Mouse (Mus musculus): ENCODE measurements at regions not wholly inside any gene's neighbourhood (a gene's known extent, or its start where the extent isn't known, plus 50 kb on each side); places are given as distances from the start of the nearest gene placed in this dataset.

DNA sequence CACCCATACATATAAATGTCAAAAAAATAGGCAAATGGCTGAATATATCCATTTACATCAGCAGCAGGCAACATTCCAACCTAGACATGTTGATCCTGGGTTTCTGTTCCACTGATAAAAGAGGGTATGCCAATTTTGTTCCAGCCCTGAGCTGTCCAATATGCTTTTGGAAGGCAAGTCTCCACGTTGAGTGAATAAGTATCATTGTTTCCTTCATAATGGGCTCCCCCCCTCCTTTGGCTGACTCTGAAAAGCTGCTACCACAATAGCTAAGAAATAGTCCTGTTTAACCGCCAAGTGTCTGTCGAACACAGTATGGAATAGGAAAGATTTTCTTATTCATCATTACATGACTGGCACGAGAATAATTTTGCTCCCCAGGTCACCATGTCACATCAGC is 672.5 kb upstream of the Zeb2 start:
- DNase-seq (ENCODE audit: low spot score in 2 of 2): no peak

DNA sequence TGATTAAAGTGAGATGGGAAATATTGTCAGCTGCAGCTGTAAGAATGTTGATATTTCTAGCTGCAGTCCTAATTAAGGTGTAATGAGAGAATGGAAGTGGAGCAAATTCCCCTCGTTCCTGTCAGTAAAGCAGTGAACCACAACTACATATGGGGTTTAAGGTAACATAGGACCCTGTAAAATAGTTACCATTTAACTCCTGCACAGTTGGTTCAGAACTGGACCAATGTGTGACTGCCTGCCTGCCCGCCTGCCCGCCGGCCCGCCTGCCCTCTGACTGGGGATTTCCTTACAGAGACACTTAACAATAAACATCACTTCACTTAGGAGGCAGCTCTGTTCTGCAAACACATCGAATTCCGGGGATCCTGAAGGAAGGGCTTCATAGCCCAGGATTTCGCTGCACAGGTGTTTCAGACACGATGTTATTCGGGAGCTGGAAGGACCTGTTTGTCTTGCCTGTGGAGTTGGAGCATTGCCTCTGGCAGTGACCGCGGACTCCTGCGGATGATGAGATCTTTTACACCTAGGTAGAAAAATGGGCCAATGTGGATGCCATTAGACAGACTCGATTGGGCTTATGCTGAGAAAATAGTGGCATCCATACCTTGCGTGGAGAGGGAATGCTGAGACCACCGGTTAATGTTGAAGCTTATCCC is 670.7 kb upstream of the Zeb2 start:
- intact Hi-C loops (cut with DNase I): no loop called here

More for the DNA sequence above, 672.5 kb upstream of the Zeb2 start:
- intact Hi-C loops (cut with DNase I): no loop called here

DNA sequence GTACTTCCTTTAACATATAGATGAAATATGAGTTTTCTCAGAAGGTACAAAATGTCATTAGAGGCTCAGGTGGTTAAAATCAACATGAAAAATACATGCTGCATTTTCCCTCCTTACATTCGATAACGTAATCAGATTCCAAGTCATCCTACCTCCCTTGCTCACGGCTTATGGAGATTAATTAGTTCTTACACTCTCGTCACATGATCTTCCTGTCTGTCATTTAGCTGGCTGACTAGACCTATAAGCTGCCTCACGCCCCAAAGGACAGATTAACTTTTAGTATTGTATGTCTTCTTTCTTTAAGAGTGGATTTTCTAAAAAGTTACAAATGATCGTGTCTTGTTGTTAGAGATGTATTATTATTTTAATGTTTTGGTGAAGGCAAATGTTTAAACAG is 669.6 kb upstream of the Zeb2 start:
- DNase-seq (ENCODE audit: low spot score in 2 of 2): no peak
- intact Hi-C loops (cut with DNase I): no loop called here

More for the DNA sequence above, 670.7 kb upstream of the Zeb2 start:
- no peak for DNase-seq (ENCODE audit: low spot score in 2 of 2)

DNA sequence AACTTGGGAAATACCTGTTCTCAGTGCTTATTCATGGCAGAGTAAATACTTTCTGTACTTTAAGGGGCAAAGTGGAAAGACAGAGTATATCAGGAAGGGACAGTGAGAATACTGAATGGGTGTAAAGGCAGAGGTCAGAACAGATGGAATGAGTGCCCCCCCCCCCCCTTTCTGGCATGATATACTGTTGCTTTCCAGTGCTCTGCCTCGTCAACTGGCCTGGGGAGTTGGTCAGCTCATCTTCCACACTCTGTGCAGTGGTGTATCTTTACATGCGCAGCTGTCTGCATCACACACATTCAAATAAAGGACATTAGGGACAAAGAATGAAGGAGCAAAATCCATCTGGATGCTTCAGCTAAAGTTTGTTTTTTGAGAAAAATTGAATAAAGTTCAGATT is 668.5 kb upstream of the Zeb2 start:
- DNase-seq (ENCODE audit: low spot score in 2 of 2): no peak
- intact Hi-C loops (cut with DNase I): no loop called here

DNA sequence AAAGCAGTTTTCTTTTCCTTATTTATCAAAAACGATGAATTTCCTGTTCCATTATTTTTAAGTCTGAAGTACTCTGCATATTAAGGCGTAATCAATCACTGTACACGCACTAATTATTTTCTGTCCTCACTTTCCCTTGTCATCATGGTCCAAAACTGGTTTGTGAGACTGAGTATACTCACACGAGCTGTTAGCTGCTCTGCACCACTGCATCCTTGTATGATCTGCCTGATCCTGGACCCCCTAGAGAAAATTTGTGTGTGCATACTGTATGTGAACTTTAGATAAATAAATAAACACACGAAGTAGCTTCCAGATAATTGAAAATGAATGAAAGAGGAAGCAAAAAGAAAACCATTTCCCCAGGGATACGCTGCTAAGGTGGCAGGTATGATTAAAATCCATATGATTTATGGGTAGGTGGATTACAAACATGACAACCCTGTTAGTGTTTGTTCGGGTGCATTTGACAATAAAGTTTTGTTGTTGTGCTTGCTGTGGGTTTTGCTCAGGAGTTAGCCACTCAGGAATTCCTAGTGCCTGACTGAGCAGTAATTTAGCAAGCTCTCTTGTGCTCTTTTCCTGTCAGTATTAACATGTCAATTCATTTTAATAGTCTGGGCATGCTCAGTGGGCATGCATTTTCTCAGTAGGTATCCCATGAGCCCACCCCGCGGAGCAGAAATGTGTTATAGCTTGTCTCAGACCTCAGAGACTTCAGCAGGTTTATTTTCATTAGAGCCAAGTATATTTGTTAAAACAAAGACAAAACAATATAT is 666.6 kb upstream of the Zeb2 start:
- intact Hi-C loops (cut with DNase I): no loop called here
- no peak for DNase-seq (ENCODE audit: low spot score in 2 of 2)

DNA sequence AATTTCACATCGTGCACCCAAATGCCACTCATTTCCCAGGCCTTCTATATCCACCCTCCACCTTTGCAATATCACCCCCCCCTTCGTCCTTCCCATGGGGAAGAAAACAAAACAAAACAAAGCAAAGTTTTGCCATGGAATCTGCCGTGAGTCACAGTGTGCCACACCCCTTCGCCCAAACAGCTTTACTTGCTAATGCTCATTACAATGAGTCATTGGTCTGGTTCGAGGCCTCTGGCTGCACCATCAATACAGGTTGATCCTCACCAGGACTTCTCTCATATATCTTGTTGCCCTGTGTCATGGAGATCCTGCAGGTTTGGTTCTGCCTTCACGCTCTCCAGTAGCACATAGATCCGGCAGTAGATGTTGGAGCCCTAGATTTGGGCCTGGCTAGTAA is 660.3 kb upstream of the Zeb2 start:
- intact Hi-C loops (cut with DNase I): no loop called here

DNA sequence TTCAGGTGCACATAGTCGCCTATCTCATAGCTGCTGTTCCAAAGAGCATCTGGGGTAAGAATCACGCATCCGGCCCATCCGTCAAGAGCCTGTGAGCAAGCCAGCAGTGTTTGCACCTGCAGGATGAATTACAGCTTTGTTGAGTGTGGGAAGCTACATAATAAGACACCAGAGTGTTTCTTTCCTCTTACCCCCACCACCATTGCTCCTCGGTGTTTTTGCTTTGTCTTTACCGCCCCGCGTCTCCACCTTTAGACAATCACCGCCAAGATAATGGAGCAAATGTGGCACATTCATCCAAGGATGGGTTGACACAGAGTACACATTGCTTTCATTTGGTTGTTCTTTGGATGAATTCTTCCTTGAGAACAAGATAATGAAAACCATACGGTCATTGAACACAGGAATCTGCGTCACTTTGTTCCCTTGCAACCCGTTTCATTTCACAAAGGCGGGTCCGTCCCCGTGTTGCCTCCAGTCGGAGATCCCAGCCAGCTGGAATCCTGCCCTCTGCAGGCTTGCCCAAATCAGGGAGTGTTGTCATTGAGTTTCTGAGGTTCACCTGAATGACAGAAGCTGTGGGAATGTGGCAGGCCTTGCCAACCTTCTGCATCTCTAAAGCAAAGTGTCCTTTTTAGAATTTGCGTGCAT is 659.4 kb upstream of the Zeb2 start:
- DNase-seq (ENCODE audit: low spot score in 2 of 2): no peak
- intact Hi-C loops (cut with DNase I): no loop called here

More for the DNA sequence above, 660.3 kb upstream of the Zeb2 start:
- no peak for DNase-seq (ENCODE audit: low spot score in 2 of 2)

DNA sequence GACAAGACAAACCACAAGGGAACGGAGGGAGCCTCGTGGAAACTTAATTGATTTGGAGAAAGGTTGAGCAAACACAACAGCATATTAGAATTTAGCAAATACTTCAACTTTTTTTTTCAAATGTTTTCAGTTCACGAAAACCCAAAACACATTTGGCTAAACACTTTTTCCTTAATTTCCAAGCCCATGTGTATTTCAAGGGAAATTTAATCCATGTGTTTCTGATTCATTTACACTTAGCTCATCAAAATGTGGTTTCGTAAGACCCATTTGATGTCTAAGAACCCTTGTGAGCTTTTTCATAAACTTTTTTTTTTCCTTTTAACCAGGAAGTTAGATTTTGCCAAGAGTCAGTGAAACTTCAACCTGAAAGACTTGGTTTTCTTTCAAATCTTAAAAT is 658.5 kb upstream of the Zeb2 start:
- intact Hi-C loops (cut with DNase I): no loop called here

DNA sequence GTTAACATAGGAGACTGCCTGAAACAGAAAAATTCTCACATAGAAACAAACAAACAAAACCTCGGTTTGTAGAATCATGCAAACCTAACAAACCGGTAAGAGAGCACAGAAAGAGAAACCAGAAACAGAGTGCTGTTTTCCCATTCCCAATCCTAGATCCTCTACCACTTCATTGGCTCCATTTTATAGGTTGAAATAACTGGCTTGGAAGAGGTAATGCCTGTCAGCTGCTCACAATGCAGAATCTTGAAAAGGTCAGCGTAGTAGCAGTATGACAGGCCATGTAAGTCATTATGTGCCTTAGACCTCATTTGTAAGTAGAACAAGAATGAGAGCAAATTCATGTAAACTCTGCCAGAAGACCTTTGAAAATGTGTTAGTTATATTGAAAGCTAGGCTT is 657.2 kb upstream of the Zeb2 start:
- intact Hi-C loops (cut with DNase I): no loop called here
- no peak for DNase-seq (ENCODE audit: low spot score in 2 of 2)

More for the DNA sequence above, 658.5 kb upstream of the Zeb2 start:
- DNase-seq (ENCODE audit: low spot score in 2 of 2): no peak

DNA sequence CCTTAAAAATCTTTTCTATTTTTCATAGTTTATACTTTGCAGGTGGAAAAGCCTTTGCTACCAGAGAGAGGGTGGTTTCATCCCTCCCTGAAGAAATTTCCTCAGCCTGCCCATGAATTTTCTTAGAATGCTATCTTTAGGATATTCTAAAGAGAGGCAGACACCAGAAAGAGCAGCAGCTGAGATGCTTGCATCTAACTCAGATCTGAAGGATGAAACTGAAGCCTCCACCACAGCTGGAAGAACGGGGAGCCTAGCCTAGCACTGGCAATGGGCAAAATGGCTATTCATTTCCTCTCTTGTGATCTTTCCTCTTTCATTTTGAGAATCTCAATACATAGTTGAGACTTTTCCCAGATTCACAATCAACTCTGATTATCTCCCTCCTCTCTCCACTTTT is 640.0 kb upstream of the Zeb2 start:
- DNase-seq (ENCODE audit: low spot score in 2 of 2): peak; percentile 25 to 36

DNA sequence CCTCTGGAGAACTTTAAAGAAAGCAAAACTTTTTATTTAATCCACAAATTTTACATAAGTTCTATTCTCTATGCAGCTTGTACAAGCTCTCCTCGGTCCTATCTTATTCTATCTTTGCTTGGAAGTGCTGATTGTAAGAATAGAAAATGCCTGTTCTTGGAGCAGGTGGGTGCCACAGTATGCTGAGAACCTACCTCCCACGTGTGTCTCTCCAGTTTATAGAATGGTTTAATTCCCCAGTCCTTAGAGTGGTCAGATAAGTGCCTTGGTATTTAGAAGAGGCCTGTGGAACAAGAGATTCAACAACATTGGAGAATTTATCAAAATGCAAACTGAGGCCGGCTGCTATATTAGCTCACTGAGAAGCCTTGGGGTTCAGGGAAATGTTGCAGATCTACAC is 639.2 kb upstream of the Zeb2 start:
- DNase-seq (ENCODE audit: low spot score in 2 of 2): no peak
- intact Hi-C loops (cut with DNase I): no loop called here

More for the DNA sequence above, 640.0 kb upstream of the Zeb2 start:
- intact Hi-C loops (cut with DNase I): no loop called here

DNA sequence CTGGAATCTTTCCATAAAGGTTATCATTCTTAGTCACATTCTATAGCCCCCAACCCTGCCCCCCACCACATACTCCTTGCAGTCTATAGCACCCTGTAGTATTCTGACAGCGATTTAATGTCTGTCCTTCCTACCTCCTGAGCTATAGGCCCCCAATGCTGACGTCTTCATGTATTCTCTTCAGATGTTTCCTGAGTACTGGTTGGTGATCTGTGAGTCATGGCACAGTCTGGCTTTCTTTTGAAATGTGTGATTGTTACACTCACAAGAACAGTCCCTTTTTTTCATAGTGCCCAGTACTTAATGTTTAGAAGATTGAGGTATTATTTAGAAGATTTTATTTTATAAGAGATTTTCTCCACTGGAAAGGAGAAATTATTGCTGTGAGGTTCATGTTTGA is 634.6 kb upstream of the Zeb2 start:
- no peak for DNase-seq (ENCODE audit: low spot score in 2 of 2)
- intact Hi-C loops (cut with DNase I): no loop called here

DNA sequence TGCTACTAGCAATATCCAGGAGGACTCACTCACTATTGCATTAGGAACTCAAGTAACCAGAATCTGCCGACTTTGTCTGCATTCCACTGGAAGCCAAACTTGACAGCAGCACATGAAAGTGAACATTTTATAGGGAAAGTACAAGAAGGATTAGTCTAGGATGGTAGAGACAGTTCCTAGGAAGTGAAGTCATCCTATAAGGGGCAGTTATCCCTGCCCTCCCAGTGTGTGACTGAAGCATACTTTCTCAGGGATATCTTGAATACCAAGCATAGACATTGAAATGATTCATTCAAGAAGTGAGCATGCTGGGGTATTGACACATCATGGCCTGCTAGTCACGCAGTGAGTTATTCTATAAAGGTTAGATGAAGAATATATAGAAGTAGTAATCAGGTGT is 632.2 kb upstream of the Zeb2 start:
- intact Hi-C loops (cut with DNase I): no loop called here
- no peak for DNase-seq (ENCODE audit: low spot score in 2 of 2)

DNA sequence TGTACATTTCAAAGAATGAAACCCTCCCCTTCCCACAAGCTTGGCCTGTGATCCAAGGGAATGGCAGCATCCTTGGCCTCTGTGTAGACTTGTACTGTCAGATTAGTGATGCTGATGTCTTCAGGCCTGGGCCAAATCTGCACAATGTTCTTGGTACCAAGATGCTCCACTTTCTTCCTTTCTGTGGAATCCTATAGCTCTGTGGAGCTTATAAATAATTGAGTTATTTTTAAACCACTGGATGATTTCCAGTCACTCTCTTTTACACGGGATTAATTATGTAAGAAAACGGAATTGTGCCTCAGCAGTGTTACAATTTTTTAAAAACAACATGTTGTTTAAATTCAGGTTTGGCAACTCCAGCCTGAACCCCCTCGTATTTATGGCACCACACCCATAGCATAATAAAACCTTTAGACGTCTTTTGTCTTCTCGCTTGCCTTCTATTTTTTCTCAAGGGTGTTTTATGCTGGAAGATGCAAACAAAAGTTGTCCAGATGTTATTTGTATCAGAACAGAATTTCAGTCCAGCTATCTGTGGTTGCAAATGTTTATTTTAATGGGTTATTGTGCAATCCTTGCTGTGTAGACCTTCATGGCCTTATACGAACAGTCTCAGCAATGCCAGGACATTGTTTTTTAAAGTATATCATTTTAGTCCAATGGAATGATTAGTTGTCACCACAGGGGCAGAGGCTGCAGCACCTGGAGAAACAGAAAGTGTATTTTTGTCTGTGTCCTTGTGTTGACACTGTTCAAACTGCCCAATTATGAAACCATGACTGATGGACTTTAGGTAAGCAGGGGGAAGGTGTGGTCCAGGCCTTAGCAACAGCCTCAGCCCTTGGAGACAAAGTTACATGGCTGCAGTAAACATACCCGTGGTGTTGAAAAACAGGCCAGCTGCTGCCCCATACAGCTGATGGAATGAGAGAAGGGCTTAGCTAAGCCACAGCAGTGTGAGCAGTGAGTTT is 630.4 kb upstream of the Zeb2 start:
- intact Hi-C loops (cut with DNase I): no loop called here
- DNase-seq (ENCODE audit: low spot score in 2 of 2): no peak

DNA sequence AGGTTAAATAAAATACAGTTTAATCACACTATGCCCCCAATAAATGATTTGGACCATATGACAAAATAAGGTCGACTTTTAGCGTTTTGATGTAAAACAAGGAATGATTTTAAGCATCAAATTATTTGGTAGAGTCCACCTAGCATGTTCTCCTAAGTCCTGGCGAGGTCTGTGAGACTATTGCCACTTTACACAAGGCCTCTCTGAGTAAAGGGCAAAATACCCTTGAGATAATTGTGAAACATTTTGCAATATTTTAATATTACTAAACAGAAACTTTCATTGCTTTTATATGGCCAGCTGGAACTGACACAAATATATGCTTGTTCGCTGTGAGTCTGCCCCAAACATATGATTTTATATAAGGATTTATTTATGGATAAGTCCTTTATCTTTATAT is 629.4 kb upstream of the Zeb2 start:
- no peak for DNase-seq (ENCODE audit: low spot score in 2 of 2)
- intact Hi-C loops (cut with DNase I): no loop called here

DNA sequence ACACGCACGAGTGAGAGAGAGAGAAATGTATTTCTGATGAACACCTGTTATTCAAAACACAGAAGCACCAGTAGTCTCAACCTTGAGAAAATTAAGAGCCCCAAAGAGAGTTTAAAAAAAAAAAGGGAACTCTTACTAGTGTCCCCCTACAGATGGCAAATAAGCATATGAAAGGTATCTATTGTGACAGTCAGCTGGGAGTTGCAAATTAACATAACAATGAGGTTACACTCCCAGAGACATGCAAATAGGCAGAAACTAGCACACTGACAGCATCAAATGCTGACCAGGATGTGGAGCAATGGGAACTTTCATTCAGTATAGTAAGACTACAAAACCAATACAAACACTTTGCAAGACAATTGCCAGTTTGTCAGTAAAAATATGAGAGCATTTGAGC is 619.1 kb upstream of the Zeb2 start:
- DNase-seq (ENCODE audit: low spot score in 2 of 2): no peak
- intact Hi-C loops (cut with DNase I): no loop called here

DNA sequence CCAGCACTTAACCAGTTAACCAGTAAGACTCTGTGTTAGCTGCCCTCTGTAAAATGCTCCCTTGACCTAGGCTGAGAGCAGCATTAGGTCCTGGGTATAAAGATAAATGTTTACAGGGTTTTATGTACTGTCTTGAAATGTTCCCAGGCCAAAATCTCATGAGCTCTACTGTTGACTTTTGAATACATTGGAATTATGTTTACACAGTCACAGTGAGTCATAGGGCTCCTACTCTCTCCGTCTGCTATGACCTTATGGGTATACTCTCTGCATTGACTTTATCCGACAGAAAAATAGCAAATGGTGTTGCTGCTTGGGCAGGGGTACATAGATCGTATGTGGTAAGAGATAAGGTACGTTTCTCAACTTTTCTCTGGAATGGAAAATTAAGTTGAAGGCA is 596.8 kb upstream of the Zeb2 start:
- no peak for DNase-seq (ENCODE audit: low spot score in 2 of 2)
- intact Hi-C loops (cut with DNase I): no loop called here

DNA sequence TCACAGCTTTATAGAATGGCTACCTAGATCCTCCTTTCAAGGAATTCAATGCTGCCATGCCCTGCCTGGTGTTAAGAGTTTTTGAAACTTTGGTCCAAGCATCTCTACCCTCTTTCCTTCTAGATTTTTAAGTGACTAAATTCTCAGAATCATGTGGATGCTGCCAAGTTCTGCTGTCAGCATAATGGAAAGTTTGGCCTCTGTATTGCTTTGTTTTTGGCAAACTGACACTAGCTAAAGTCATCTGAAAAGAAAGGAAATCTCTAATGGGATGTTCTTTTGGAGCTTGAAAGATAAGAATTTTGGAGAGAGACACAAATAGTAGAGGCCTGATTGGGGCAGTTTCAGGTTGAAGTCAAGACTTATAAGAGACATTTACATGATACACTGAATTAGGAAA is 589.8 kb upstream of the Zeb2 start:
- intact Hi-C loops (cut with DNase I): no loop called here
- no peak for DNase-seq (ENCODE audit: low spot score in 2 of 2)

DNA sequence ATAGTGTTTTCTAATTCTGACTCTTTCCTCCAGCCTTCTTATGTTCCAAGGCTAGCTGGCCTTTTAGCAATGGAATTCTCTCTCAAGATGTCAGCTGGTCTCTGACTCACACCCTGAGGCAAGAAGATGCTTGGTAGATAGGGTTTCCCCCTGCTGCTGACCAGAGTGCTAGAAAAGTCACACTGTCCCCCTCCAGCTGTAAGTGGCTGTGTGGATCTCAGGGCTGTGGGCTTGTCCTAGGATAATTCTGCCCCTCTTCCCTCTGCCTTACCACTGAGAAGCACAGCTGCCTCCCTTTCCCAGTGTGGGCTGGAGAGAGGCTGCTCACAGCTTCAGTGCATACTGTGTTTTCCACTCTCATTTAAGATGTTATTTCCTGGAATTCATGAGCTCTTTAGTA is 585.3 kb upstream of the Zeb2 start:
- intact Hi-C loops (cut with DNase I): no loop called here
- no peak for DNase-seq (ENCODE audit: low spot score in 2 of 2)

DNA sequence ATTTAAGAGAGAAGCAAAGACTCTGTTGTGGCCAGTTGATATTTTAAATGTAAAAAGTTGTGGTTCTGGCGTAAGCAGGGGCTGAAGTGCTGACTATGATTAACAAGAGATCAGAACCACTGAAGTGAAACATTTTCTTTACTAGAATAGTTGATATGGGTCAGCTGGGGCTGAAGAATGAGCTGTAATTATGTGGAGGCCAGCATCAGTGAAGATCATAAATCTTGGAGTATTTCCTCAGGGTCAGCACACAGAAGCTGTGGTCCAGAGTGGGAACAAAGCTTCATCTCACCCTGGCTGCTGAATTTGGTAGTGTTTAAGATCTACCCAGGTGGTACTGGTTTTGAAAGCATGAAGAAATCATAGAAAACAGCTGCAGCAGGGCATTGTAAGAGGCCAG is 583.4 kb upstream of the Zeb2 start:
- intact Hi-C loops (cut with DNase I): no loop called here

More for the DNA sequence above, 583.4 kb upstream of the Zeb2 start:
- DNase-seq (ENCODE audit: low spot score in 2 of 2): no peak

All from left cerebral cortex, postnatal 14 days (tissue).